Comparison of ENCODE assay signal across 8 mouse cellular contexts in the genomic region with DNA sequence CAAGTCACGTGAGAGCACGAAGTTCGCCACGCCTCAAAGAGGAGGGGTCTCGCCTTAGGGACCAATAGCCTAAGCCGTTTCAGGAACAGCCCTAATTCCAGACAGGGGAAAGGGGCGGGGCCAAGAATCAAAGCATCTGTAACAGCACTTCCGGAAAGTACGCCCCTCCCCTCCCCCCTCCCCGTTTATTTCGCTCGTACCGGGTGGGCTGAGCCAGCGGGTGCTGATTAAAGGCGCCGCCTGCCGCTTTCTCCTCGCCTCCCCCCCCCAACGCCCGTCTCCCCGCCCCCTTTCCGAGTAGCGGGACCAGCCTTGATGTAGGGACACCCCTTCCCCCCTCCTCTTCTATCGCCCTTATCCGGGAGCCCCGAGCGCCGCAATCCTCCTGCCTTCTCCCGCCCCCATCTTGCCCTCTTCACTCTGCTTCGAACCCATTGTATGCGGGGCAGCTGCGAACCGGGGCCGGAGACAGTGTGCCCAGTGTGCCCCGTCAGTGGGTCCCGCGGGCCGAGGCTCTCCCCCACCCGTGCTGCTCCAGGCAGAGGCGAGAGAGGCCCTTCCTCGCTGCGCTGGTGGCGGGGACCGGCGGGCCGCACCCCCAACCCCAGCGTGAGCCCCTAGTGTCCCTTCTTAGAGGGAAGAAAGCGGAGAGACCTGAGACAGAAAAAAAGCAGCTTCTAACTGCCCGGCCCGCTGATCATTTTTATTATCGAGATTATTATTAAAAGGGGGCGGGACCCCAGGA. TPM values are rescaled to one million over a fixed set of nuclear protein-coding genes. Genes with fewer than 3 reads are reported as not detected.
DNase-seq lines count a peak whose midpoint lies in the region; ATAC-seq and TF ChIP-seq lines count a peak whose summit lies in the region.

No protein-coding gene starts in this region.

- H3K9me3 ChIP-seq in kidney, embryonic 14.5 days (ENCODE audit: control insufficient read depth, low read length): no peaks in the 10 kb centered on the region
- H3K9me3 ChIP-seq in limb, embryonic 15.5 days: no peaks in the 10 kb centered on the region

- peaks cover 13% of the 10 kb centered on the region for H3K4me1 ChIP-seq in bone marrow macrophage, adult 2 months (ENCODE audit: control insufficient read depth, insufficient read depth, low read length)
- 0 out of 2 replicates have a peak, but pooled peaks cover 2% of the 10 kb centered on the region for H3K4me1 ChIP-seq in embryonic fibroblast, embryonic 13.5 days (ENCODE audit: control insufficient read depth, insufficient read depth, low read length)
- H3K4me1 ChIP-seq in kidney, embryonic 14.5 days (ENCODE audit: control insufficient read depth, insufficient read depth, low read length): peaks cover 8% of the 10 kb centered on the region
- peaks cover 24% of the 10 kb centered on the region for H3K4me1 ChIP-seq in limb, embryonic 15.5 days

- peak; percentile 85 for ATAC-seq in kidney, embryonic 14.5 days (ENCODE audit: low FRiP score, low TSS enrichment)
- ATAC-seq in limb, embryonic 15.5 days (ENCODE audit: insufficient number of reproducible peaks, low FRiP score, low TSS enrichment, low read depth): peak; percentile 87

- H3K27me3 ChIP-seq in kidney, embryonic 14.5 days (ENCODE audit: control insufficient read depth, insufficient read depth, low read length): no peaks in the 10 kb centered on the region
- no peaks in the 10 kb centered on the region for H3K27me3 ChIP-seq in limb, embryonic 15.5 days

- H3K4me3 ChIP-seq in bone marrow macrophage, adult 2 months (ENCODE audit: insufficient read depth, low read length): peak overlapping the region; percentile 86
- peak overlapping the region; percentile 68 for H3K4me3 ChIP-seq in embryonic fibroblast, embryonic 13.5 days (ENCODE audit: insufficient read depth, low read length)
- peak overlapping the region; percentile 98 for H3K4me3 ChIP-seq in kidney, embryonic 14.5 days (ENCODE audit: low read length)
- H3K4me3 ChIP-seq in limb, embryonic 15.5 days: peak overlapping the region; percentile 92

- H3K27ac ChIP-seq in bone marrow macrophage, adult 2 months (ENCODE audit: insufficient read depth, low read depth, low read length): peak overlapping the region; percentile 99
- H3K27ac ChIP-seq in embryonic fibroblast, embryonic 13.5 days (ENCODE audit: insufficient read depth, low read length): peak overlapping the region; percentile 100
- H3K27ac ChIP-seq in kidney, embryonic 14.5 days (ENCODE audit: low read depth, low read length): peak overlapping the region; percentile 100
- H3K27ac ChIP-seq in limb, embryonic 15.5 days: peak overlapping the region; percentile 99

- no peak for TF ChIP-seq CTCF in bone marrow macrophage, adult 2 months (IDR thresholded peaks at IDR 0.05; ENCODE audit: low read depth, low read length)
- no peak for TF ChIP-seq CTCF in embryonic fibroblast, embryonic 13.5 days (IDR thresholded peaks at IDR 0.05; ENCODE audit: borderline replicate concordance, insufficient read depth, low read length)

- H3K9ac ChIP-seq in kidney, embryonic 14.5 days (ENCODE audit: low read depth, low read length): peak overlapping the region; percentile 99
- H3K9ac ChIP-seq in limb, embryonic 15.5 days: peak overlapping the region; percentile 81

- H3K4me2 ChIP-seq in kidney, embryonic 14.5 days (replicated peaks; ENCODE audit: low read depth, low read length): peak overlapping the region; percentile 90
- H3K4me2 ChIP-seq in limb, embryonic 15.5 days: peak overlapping the region; percentile 94

- TF ChIP-seq POLR2A in bone marrow macrophage, adult 2 months (IDR thresholded peaks at IDR 0.05; ENCODE audit: borderline replicate concordance, low read depth, low read length): no peak
- TF ChIP-seq POLR2A in embryonic fibroblast, embryonic 13.5 days (IDR thresholded peaks at IDR 0.05; ENCODE audit: low read depth, low read length): peak; percentile 65

- peaks cover 3% of the 10 kb centered on the region; the same call in 1 of the 2 replicates for H3K36me3 ChIP-seq in kidney, embryonic 14.5 days (ENCODE audit: control insufficient read depth, insufficient read depth, low read length)
- H3K36me3 ChIP-seq in limb, embryonic 15.5 days: peaks cover under 1% of the 10 kb centered on the region; the same call in 1 of the 2 replicates

- peak; percentile 100 for DNase-seq in A20 (ENCODE audit: low read depth, low spot score)
- DNase-seq in heart, adult 9 months (ENCODE audit: low spot score in 2 of 2): peak; percentile 97 to 98
- DNase-seq in monocyte, adult 2 months (ENCODE audit: low read depth in 1 of 2, low spot score in 2 of 2): peak; percentile 88
- peak; percentile 98 to 100 for DNase-seq in spleen, postnatal 36 days (ENCODE audit: low spot score in 2 of 2)

- WGBS in kidney, embryonic 14.5 days: under 1% methylated on average over 49 of the region's 52 CpGs
- WGBS in limb, embryonic 15.5 days: under 1% methylated on average over 48 of the region's 52 CpGs

RNA-seq across cellular contexts. Expression of a gene that starts 1.5 kb away (rescaled TPM):
- 66.3 and 69.0 TPM in 2 replicates for polyA plus RNA-seq in bone marrow macrophage, adult 2 months (2012; ENCODE audit: insufficient read depth, insufficient read length, missing spikeins)
- polyA plus RNA-seq in embryonic fibroblast, embryonic 13.5 days (2011; ENCODE audit: insufficient read length, low read depth, missing spikeins): 22.1 and 25.9 TPM in 2 replicates
- polyA plus RNA-seq in kidney, embryonic 14.5 days (2014; fragmentation: Nextera tagmentation; extraction: Ambion mirVana): 28.3 and 35.6 TPM in 2 replicates
- polyA plus RNA-seq in limb, embryonic 15.5 days (2015; fragmentation: Nextera tagmentation; extraction: Ambion mirVana): 14.6 and 15.1 TPM in 2 replicates

Comparison
In these comparisons a context has a peak if more than half of its experiments do, and no peak if none do; other contexts are left out.
1. Peak in every context shown above with its lines: DNase-seq, ATAC-seq, H3K4me3 ChIP-seq and H3K27ac ChIP-seq.